Mouse (Mus musculus): ENCODE measurements around the gene Rita1.

Gene Rita1

DNA sequence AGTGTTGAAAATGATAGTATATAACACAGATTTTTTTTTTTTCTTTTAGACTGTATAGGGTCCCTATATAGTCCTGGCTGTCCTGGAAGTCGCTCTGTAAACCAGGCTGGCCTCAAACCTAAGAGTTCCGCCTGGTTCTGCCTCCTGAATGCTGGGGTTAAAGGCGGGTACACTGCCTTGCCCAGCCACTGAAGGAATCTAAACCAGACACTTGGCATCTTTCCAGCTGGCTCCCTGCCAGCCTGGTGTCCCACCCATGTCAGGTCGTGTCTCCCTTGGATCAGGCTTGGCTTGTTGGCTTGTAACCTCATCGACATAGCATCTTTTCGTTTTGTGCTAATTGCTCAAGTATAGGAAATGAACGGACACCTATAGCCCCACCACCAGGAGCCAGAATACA, 16.2 kb upstream of the Rita1 start:
- intact Hi-C loops (cut with DNase I): no loop called here

DNA sequence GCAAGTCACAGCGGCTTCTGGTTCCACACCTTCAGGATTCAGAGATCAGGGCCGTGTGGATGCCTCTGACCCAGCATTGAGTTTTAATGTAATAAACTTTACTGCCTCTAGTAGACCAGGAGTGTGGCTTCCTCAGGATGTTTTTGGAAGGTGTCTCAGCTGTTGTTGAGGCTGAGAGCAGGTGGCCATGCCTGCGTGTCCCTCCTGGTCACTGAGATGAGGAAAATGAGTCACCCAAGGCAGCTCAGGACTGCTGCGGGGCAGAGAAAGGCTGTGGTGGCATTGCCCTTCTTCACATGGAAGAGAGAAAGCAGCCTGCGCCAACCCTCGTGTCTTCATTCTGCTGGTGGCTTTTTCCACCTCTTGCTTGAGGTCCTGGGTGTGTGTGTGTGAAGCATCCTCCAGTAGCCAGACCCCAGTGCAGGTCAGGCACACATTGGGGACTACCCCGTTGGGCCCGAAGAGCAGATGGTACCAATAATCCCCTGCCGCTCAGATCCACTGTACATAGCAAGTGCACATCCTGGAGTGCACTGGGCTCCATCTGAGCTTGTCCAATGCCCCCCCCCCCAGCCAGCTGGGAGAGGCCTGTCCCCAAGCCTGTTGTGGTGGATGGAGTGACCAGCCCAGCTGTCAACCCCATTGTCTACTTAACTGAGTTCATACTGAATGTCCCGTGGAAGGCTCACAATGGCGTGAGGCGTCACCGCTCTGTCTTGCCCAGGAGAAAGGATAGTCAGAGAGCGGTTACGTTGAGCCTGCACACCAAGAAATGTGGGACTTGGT, 15.3 kb upstream of the Rita1 start:
- intact Hi-C loops (cut with DNase I): no loop called here

DNA sequence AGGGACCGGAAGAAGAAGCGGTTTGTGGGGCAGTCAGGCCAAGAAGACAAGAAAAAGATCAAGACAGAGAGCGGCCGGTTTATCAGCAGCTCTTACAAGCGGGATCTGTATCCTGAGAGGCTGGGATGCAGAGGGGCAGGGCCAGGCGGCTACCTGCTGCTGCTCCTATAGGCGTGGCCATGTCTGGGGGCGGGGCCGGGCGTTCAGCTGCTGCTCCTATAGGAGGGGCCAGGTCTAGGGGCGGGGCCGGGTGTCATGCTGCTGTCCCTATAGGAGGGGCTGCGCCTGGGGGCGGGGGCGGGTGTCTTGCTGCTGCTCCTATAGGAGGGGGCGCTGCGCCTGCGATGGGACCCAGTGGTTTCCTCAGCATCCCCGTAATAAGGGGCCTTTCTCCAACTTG, 14.0 kb upstream of the Rita1 start:
- intact Hi-C loops (cut with DNase I): no loop called here

DNA sequence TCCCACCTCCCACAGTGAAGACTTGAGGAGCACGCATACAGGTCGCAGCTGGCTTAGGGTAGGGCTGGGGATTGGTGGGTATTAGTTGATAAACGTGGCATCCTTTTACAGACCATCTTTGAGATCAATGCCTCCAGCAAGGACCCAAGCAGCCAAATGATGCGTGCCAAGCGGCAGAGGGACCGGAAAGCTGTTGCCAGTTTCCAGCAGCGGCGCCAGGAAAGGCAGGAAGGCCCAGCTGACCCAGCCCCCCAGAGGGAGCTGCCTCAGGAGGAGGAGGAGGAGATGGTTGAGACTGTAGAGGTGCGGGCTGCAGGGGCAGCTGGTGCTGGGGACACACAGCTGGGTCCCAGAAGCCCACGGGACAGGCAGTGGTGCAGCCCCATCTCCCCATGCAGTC, 12.0 kb upstream of the Rita1 start:
- intact Hi-C loops (cut with DNase I): no loop called here

DNA sequence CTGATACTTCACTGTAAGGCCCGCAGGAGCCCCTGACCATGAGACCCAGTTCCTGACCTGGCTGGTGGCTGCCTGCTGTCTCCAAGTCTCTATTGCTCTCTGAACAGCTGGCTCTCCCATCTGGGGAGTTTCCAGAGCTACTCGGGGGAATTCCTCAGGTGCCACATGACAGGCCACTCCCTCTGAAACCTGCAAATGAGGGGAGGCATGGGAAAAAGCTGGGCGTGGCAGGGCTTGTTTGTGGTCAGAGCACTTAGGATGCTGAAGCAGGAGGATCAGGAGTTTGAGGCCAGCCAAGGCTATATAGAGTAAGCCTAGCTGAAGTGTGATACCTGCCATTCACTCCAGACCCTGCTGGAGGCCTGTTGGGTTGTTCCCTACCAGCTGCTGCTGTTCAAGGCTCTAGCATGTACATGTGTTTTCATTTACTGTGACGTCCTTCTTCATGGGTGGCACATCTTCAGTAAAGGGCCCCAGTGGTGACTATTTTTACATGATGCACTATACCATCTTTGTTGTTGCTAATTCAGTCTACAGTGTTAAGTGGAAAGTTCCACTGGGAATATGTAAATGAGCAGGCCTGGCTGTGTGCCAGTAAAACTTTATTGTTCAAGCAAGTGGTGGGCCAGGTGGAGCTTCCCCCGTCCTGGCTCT, 9.9 kb upstream of the Rita1 start:
- intact Hi-C loops (cut with DNase I): no loop called here

DNA sequence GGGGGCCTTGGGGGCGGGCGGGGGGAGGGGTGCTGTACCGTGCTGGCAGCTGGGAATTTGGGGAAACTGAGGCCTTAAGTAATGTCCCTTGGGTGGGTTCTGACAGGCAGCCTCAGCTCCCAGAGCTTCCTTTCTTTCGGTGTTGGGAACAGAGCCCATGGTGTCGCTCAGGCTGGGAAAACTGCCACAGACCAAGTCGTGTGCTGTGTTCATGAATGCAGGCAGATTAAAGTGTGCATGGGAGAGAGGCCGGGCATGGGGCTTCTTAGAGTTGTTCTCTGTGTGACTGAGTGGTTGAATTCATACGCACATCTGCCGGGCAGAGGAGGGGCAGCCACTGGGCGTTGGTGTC, 9.4 kb upstream of the Rita1 start:
- intact Hi-C loops (cut with DNase I): loop anchor here (2.0 kb wide), 1 partner anchor 93 kb away; no protein-coding TSS in a partner anchor

DNA sequence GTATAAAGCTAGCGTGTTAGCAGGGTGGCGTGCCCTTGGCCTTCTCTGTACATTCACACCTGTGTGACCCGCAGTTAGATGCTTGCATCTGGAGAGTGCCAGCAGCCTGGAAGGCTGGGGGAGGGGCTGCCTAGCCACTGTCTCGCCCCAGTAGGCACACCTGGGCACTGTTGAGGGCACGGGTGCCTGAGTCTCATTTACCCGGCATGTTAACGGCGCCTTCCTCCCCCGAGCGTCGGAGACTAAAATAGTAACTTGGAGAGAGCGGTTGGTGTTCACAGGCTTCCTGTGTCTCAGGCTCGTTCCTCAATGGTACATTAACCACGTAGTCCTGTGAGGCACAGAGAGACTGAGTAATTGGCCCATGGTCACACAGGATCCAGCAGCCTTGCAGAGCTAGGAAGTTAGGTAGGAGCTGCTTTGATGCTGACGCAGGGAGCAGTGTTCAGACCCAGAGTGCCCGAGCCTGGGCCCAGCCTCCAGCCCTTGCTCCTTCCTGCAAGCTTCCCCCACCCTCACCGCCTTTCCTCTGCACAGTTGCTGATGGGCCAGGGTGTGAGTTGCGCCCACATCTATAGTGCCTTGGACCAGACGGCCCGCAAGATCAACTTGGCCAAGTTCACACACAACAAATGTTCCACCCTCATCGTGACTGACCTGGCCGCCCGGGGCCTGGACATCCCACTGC, 8.8 kb upstream of the Rita1 start:
- intact Hi-C loops (cut with DNase I): loop anchor here (2.0 kb wide), 1 partner anchor 94 kb away; no protein-coding TSS in a partner anchor

DNA sequence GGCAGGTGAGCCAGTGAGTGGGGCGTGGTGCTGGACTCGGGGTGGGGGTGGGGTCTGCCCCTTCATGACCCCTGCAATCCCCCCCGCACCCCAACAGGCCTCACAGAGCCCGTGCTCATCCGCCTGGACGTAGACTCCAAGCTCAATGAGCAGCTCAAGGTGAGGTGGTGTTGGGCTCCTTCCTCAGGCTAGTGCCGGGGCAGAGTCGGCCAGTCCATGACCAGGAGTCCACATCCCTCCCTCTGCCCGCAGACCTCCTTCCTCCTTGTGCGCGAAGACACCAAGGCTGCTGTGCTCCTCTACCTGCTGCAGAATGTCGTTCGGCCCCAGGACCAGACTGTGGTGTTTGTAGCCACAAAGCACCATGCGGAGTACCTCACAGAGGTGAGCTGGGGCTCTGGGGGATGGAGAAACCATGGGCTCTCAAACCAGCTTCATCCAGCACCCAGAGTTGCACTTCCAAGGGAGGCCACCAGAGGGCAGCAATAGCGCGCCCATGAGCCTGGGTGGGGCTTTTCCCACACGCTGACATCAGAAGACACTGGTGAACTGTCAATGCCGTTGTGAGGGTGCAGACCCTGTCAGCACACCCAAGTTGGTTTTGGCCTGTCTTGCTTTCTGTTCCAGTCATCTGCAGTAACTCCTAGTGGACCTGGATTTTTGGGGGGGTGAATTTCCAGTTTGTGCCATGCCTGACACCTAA, 8.1 kb upstream of the Rita1 start:
- intact Hi-C loops (cut with DNase I): loop anchor here (1.0 to 2.0 kb wide), 2 partner anchors 53 to 94 kb away; no protein-coding TSS in a partner anchor

DNA sequence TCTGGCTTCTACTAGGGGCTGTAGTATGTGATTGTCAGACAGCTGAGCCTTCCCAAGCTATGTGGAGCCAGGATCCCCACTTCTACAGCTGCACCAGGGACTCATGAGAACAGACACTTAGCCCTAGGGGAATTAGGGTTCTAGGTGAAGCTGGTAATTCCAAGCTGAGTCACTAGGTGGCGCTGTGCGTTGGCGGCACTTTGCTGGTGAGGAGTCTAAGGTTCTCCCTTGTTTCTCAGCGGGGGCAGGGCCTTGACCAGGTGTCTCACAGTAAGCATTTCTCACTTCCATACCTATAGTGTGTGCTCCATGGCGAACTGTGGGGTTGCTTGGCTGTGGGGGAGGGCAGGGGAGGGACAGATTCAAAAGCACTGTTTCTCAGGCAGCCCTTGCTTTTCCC, 6.8 kb upstream of the Rita1 start:
- intact Hi-C loops (cut with DNase I): no loop called here

DNA sequence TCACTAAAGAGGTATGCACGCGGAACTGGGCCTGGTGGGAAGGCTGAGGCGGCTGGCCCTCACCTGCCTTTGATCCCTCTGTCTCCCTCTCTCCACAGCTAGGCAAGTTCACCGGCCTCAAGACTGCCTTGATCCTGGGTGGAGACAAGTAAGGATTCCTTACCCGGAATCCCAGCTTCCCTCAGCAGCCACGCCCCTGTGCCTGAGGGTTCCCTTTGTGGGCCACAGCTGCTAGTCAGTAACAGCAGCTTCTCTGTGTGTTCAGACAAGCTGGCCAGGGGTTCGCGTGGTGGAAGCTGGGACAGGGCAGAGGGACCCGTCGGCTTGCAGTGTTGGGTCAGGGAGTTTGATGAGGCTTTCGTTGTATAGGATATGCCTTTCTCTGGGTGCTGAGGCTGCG, 6.4 kb upstream of the Rita1 start:
- intact Hi-C loops (cut with DNase I): no loop called here

DNA sequence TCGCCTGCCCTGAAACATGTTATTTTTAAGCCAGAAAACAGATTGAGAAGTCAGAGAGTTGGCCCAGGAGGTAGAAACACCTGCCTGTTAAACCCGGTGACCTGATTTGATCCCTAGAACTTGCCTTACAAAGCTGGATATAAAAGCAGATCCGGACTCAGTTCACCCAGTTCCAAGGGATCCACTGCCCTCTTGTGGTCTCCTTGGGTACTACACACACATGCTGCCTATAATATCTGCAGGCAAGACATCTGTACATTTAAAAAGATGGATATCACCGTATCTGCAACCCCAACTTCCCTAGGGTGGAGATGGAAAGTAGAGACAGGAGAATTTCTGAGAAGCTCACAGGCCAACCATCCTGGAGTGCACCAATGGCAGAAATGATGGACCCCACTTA, 3.5 kb upstream of the Rita1 start:
- intact Hi-C loops (cut with DNase I): no loop called here

DNA sequence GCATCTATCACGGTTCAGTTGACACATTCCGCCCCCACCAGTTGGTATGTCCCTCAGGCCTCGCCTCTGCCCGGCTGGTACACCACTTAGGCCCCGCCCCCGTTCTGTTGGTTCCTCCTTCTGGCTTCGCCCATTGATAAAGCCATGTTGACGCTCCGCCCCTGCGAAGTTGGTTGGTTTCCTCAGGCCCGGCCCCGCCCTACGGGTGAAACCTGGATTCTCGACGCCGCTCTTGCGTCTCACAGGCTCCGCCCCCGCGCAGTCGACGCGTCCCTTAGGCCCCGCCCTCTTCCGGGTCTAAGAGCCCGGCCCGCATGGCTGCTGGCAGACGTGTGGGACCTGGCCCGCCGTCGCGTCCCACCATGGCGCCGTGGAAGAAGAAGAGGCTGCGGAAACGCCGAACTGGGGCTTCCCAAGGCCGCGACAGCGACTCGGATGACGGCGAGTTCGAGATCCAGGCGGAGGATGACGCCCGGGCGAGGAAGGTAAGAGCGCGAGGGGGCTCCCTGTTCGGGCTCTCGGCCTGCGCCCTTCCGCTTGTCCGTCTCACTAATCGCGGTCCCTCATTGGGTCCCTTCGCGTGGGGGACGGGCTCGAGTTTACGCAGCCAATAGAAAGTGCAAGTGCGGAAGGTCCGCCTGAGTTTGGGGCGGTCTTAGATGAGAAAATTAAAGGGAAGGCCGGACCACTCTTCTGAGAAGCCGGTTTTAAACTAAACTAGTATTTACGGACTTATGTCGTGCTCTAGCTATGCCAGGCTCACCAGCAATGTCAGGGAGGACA, 624 bp upstream of the Rita1 start:
- intact Hi-C loops (cut with DNase I): no loop called here

DNA sequence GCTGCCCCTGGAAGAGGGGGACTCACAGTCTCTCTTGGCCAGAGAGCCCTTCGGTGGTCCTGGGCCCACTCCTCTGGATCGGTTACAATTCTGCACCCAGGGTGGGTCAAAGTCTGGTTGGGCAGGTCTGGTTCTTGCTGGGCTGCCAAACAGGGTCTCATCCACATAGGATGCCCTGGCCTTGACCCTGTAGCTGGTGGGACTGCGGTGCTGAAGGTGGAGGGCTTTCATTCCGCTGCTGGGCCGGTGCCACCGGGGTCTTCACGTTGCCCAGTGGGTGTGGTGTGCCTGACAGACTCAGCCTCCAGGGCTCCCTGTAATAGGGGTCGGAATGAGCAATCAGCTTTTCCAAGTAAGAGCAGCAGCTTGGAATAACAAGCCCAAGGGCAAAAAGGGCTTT, 973 bp downstream of the Rita1 start:
- intact Hi-C loops (cut with DNase I): no loop called here

DNA sequence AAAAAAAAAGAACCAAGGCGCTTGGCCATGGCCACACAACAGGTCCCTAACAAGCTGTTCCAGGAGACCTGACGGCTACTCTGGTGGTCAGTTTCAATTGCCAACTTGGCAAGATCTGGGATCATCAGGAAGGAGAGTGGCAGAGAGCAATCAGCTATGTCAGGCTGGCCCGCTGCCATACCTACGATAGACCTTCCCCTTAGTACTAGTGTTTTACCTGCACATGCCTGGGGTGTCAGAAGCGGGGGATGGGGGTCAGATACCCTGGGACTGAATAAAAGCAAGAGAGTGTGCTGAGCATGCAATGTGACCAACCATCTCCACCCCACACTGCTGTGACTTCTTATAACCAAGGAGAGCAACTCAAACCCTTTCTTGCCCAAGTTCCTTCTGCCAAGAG, 1.5 kb downstream of the Rita1 start:
- intact Hi-C loops (cut with DNase I): no loop called here

DNA sequence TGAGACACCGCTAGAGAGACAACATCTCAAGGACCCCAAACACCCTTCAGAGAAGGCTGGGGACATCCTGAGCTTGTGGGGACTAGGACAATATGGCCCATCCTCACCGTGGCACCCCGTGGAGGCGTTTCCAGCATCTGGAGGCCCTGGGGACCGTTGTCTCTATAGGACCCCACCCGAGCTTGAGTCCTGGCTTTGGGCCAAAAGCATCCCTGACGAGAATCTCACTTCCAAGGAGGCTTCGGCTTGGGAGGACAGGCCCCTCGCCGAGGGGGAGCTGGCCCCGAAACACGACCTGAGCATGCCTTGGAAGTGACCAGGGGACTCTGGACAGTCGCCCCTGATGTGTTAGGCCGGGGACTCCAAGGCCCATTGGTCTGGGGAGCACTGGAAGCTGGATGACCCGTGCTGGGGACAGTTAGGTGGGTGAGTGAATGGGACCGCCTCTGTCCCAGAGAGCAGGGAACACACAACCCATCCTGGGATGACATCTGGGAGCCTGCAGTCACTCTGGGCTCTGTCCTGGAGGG, 3.1 kb downstream of the Rita1 start:
- intact Hi-C loops (cut with DNase I): no loop called here

DNA sequence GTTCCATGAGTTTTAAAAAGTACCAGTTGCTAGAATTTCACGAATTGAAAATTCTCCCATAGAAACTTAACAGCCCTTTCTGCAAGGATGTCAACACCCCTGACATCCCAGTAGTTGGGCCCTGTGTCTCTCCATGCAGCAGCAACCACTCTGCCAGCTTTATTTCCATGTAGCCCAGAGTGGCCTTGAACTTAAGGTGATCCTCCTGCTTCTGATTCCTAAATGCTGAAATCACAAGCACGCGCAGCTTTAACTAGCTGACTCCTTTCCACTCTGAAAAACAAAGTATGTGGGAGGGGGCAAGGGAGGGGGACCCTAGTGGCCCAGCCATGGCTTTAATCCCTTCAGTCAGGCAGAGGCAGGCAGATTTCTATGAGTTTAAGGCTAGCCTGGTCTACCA, 5.1 kb downstream of the Rita1 start:
- intact Hi-C loops (cut with DNase I): no loop called here

DNA sequence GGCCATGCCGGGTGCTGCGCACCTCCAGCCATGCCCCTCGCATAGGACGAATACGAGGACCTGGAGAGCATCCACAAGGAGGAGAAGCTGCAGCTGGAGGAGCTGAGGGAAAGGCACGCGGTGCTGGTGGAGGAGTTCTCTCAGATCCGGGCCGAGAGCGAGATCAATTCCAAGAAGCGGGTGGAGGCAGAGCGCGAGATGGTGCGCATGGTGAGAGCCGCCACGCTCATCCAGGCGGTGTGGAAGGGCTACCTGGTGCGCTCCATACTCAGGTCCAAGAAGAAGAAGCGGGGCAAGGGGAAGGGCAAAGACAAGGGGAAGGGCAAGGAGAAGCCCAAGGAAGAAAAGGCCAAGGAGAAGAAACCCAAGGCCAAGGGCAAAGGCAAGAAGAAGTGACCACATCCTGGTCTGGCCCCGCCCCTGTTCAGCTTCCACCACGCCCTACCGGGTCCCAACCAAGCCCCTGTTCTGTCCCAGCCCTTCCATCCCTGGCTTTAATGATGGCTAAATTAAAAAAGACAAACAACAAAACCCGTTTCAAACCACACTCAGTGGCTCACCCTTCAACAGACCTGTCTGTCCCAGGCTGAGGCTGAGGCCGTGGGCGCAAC, 5.7 kb downstream of the Rita1 start:
- intact Hi-C loops (cut with DNase I): no loop called here

DNA sequence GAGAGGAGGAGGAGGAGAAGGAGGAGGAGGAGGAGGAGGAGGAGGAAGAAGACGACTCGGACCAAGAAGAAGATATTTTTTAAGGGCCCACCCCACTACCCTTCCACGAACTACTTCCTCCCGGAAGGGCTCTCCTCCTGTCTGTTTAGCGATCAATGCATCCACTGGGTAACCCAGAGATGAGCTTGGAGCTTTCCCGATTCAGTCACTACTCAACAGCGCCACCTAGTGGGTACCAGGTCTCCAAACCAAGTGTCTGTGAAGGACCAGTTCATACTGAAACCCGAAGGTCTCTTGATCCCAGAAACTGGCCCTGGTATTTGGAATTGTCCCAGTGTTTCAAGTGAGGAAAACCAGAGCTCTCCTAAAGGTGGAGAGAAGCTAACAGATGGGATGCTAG, 6.7 kb downstream of the Rita1 start:
- intact Hi-C loops (cut with DNase I): loop anchor here (2.0 kb wide), 1 partner anchor 101 kb away; no protein-coding TSS in a partner anchor

DNA sequence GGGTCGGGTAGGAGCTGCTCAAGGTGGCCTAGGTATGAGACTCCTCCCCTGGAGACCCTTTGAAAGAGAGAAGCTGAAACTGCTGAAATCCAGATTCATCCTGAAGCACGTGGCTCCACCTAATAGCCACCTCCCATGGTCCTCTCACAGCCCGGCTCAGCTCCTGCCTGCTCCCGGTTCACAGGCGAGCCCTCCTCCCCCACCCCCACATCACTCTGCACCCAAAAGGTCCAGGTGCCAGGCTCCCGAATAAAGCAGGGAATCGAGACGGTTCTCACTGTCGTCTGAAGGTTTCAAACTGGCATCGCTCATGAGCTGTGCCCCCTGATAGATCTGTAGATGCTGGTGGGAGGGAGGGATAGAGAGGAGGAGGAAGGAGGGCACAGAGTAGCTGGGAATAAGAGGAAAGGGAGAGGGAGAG, 7.1 kb downstream of the Rita1 start:
- intact Hi-C loops (cut with DNase I): loop anchor here (2.0 kb wide), 1 partner anchor 100 kb away; no protein-coding TSS in a partner anchor

DNA sequence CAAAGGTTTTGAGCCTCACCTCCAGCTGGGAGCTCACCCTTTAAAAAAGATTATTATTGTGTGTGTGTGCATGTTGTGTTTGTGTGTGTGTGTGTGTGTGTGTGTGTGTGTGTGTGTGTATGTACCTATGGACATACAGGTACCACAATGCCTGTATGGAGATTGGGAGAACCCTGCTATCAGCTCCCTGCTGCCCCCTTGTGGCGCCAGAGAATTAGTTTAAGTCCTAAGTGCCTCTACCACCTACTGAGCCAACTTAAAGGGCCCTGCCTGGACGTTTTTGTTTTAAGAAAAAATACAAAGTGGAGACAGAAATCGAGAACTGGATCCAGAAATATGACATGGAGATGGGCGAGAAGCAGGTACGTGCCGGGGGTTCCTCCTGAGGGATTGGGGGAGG, 7.5 kb downstream of the Rita1 start:
- intact Hi-C loops (cut with DNase I): loop anchor here (2.0 kb wide), 1 partner anchor 100 kb away; no protein-coding TSS in a partner anchor

Measured in adrenal gland (tissue).